In the genomic region with DNA sequence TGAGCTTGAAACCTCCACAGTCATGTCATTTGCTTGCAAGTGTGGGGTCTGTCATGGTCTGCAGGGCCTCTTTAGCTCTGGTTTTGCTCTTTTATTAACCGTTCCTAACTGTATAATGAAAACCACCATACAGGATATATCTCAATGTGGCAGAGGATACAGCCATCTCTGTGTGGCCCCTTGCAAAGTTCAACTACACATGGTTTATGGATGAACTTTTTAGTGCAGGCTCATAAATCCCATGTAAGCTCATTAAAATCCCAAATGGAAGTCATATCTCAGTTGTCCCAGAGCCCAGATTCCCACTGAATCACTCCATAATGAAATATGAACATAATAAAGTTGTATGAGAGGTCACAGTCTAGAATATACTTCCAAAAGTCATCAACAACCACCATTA, we compare ENCODE assay signal across 23 mouse cellular contexts.
DNase-seq lines count a peak whose midpoint lies in the region; ATAC-seq and TF ChIP-seq lines count a peak whose summit lies in the region.
"Had no signal": no experiment of that assay in that cellular context is flagged by ENCODE, and none has a peak within 500 bp of the region (broad histone marks: within the 10 kb centered on the region; RNA-seq: fewer than 3 reads in every experiment).

No protein-coding gene starts in this region.

- peak; percentile 0 for DNase-seq in kidney, adult 9 months
- DNase-seq in kidney, postnatal 10 days, result no peak
- no peak for DNase-seq in kidney, adult 18-20 months
- DNase-seq in kidney, postnatal 0 days (ENCODE audit: low spot score), result peak; percentile 59
- no peak for DNase-seq in kidney, postnatal 36 days
- DNase-seq: adrenal gland, adult 2 months; adrenal gland, postnatal 10 days; adrenal gland, postnatal 25 days; cerebellum, adult 11 months; cerebellum, adult 18-20 months; cerebellum, adult 8-10 months; cerebellum, adult 9-11 months; cerebellum, postnatal 14 days; cerebellum, postnatal 36 days; embryo, embryonic 11 days had no signal

- H3K9ac ChIP-seq in kidney, embryonic 15.5 days, result no peak overlapping the region
- no peak overlapping the region for H3K9ac ChIP-seq in kidney, postnatal 0 days (ENCODE audit: low read depth, low read length)
- H3K9ac ChIP-seq in forebrain, embryonic 12.5 days, result no peak overlapping the region
- H3K9ac ChIP-seq: embryonic facial prominence, embryonic 13.5 days; embryonic facial prominence, embryonic 15.5 days; forebrain, embryonic 13.5 days; forebrain, embryonic 15.5 days had no signal

- H3K4me1 ChIP-seq in kidney, embryonic 15.5 days, result no peaks in the 10 kb centered on the region
- no peaks in the 10 kb centered on the region for H3K4me1 ChIP-seq in kidney, postnatal 0 days (replicated peaks; ENCODE audit: insufficient read depth, low read length)
- H3K4me1 ChIP-seq in forebrain, embryonic 12.5 days, result no peaks in the 10 kb centered on the region
- H3K4me1 ChIP-seq: embryonic facial prominence, embryonic 13.5 days; embryonic facial prominence, embryonic 15.5 days; forebrain, embryonic 10.5 days; forebrain, embryonic 13.5 days; forebrain, embryonic 15.5 days had no signal

- no peaks in the 10 kb centered on the region for H3K36me3 ChIP-seq in kidney, embryonic 15.5 days
- no peaks in the 10 kb centered on the region for H3K36me3 ChIP-seq in kidney, postnatal 0 days (ENCODE audit: insufficient read depth, low read length)
- no peaks in the 10 kb centered on the region for H3K36me3 ChIP-seq in forebrain, embryonic 12.5 days (replicated peaks)
- H3K36me3 ChIP-seq: embryonic facial prominence, embryonic 13.5 days; embryonic facial prominence, embryonic 15.5 days; forebrain, embryonic 10.5 days; forebrain, embryonic 15.5 days had no signal

- ATAC-seq in kidney, embryonic 15.5 days (replicated peaks; ENCODE audit: low FRiP score), result peak; percentile 66; the same call in 1 of the 2 replicates
- peak; percentile 57; the same call in 1 of the 2 replicates for ATAC-seq in kidney, postnatal 0 days (replicated peaks; ENCODE audit: low FRiP score, low read depth)
- ATAC-seq in forebrain, embryonic 12.5 days (ENCODE audit: low FRiP score), result no peak
- ATAC-seq: forebrain, embryonic 13.5 days; forebrain, embryonic 15.5 days had no signal

- 57% methylated on average over 1 of the region's 1 CpGs for WGBS in kidney, embryonic 15.5 days
- 70% methylated on average over 1 of the region's 1 CpGs for WGBS in kidney, postnatal 0 days
- WGBS in forebrain, embryonic 12.5 days, result 81% methylated on average over 1 of the region's 1 CpGs

- H3K4me3 ChIP-seq in kidney, embryonic 15.5 days (replicated peaks), result no peak overlapping the region
- H3K4me3 ChIP-seq in kidney, postnatal 0 days (replicated peaks; ENCODE audit: low read depth, low read length), result no peak overlapping the region
- no peak overlapping the region for H3K4me3 ChIP-seq in forebrain, embryonic 12.5 days (replicated peaks)
- H3K4me3 ChIP-seq: embryonic facial prominence, embryonic 13.5 days; embryonic facial prominence, embryonic 15.5 days; erythroblast, embryonic 14.5 days; forebrain, embryonic 10.5 days; forebrain, embryonic 13.5 days; forebrain, embryonic 15.5 days had no signal

- H3K9me3 ChIP-seq in kidney, embryonic 15.5 days (replicated peaks), result no peaks in the 10 kb centered on the region
- no peaks in the 10 kb centered on the region for H3K9me3 ChIP-seq in kidney, postnatal 0 days (replicated peaks; ENCODE audit: low read length)
- no peaks in the 10 kb centered on the region for H3K9me3 ChIP-seq in forebrain, embryonic 12.5 days
- H3K9me3 ChIP-seq: embryonic facial prominence, embryonic 13.5 days; embryonic facial prominence, embryonic 15.5 days; forebrain, embryonic 10.5 days; forebrain, embryonic 13.5 days; forebrain, embryonic 15.5 days had no signal

- no peak overlapping the region for H3K27ac ChIP-seq in kidney, embryonic 15.5 days
- H3K27ac ChIP-seq in kidney, postnatal 0 days, result no peak overlapping the region
- H3K27ac ChIP-seq in forebrain, embryonic 12.5 days, result no peak overlapping the region
- H3K27ac ChIP-seq: embryonic facial prominence, embryonic 13.5 days; embryonic facial prominence, embryonic 15.5 days; forebrain, embryonic 10.5 days; forebrain, embryonic 13.5 days; forebrain, embryonic 15.5 days had no signal

- H3K27me3 ChIP-seq in kidney, embryonic 15.5 days, result no peaks in the 10 kb centered on the region
- H3K27me3 ChIP-seq in kidney, postnatal 0 days (ENCODE audit: insufficient read depth, low read length), result no peaks in the 10 kb centered on the region
- no peaks in the 10 kb centered on the region for H3K27me3 ChIP-seq in forebrain, embryonic 12.5 days
- H3K27me3 ChIP-seq: embryonic facial prominence, embryonic 13.5 days; embryonic facial prominence, embryonic 15.5 days; forebrain, embryonic 13.5 days; forebrain, embryonic 15.5 days had no signal

- no peak overlapping the region for H3K4me2 ChIP-seq in kidney, embryonic 15.5 days
- no peak overlapping the region for H3K4me2 ChIP-seq in kidney, postnatal 0 days (ENCODE audit: low read length)
- H3K4me2 ChIP-seq in forebrain, embryonic 12.5 days, result no peak overlapping the region
- H3K4me2 ChIP-seq: embryonic facial prominence, embryonic 13.5 days; embryonic facial prominence, embryonic 15.5 days; forebrain, embryonic 13.5 days; forebrain, embryonic 15.5 days had no signal

- no peak for TF ChIP-seq CTCF in kidney, postnatal 0 days (IDR thresholded peaks at IDR 0.05; ENCODE audit: low read depth)

Comparison
In these comparisons a context has a peak if more than half of its experiments do, and no peak if none do; other contexts are left out.
1. DNase-seq: peak in kidney, adult 9 months (single experiment) and kidney, postnatal 0 days (single experiment); none in kidney, postnatal 10 days (single experiment), kidney, adult 18-20 months (single experiment) and kidney, postnatal 36 days (0 of 2).